Mouse (Mus musculus): ENCODE measurements around the gene Btrc.

Gene Btrc

DNA sequence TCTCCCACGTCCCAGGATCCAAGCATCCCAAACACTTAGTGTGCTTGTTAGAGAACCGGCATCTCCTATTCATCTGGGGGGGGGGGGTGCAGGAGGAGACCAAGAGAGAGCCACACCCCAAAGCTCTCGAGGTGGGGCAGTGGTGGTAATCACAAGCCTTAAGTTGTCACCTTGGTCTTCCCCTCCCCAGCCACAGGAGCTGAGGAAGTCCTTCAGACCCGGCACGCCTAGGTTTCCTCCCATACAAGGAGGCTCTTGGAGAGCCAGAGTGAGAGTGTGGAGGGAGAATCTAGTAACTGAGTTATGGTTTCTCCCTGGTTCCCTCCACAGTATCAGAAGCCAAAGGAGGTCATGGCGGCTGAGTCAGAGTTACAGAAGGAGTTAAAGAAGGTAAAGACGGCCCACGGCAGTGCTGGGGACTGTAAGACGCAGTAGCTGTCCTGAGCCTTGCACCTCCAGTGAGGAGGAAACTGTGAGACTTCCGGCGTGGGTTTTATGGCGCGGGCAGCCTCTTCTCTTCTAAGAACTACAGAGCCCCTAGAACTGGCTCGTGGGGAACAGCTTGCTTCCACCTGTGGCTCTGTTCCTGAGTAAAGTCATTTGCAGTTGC lies 213.7 kb downstream of the Btrc start:
- no peak for DNase-seq

DNA sequence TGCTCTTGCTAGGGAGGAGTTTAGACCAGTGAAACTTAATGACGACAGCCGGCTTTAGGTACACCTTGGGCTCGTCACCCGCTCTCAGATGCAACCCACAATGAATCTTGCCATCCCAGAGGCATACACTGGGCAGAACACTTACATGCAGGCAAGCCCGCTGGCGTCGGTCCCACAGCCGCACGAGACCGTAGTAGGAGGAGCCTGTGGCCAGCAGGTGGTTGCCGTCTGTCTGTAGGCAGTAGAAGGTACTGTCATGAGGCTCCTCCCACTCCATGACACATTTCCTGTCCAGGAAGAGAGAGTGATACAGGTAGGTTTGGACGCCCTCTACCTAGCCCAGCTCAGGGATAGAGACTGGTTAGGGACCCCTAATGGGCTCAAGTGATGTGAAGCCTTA lies 215.4 kb downstream of the Btrc start:
- DNase-seq, result no peak

DNA sequence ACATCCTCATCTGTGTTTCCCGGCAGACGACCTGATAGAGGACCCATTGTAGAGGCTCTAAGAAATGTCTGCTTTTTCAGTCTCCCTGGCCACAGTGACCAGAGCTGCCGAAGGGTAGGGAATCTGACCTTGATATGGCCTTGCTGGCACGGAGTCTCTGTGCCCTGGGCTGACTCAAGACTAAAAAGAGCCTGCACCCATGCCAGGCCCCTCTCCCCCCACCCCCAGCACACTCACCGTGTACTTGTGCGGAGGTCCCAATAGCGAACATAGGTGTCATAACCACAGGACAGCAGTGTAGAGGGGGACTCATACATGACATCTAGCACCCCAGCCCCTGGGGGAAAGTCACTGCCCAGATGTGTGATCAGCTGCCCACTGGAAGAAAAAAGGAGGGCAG lies 215.9 kb downstream of the Btrc start:
- no peak for DNase-seq

Measured in right cerebral cortex, postnatal 4 days (tissue).